Mouse (Mus musculus) hindbrain, postnatal 0 days (tissue): ENCODE results near the gene Ogdh. TPM values are rescaled to one million over a fixed set of nuclear protein-coding genes. Genes with fewer than 3 reads are reported as not detected.

ENCODE experiments used
- ATAC-seq: fragments of 200-750 bp; cut with Nextera tagmentation; 2 replicates; pipeline ENCODE4 v1.8.0; 2017; ENCODE audit warnings: mild to moderate bottlenecking, moderate TSS enrichment, moderate library complexity
- DNase-seq: peaks from one replicate; pipeline ENCODE4 v3.0.0-alpha.2; 2015; ENCODE audit warnings: low spot score
- H3K27ac ChIP-seq: fragments of 300-500 bp; sonication (generic); 2 replicates; pipeline ENCODE4 v1.5.1; 2014; ENCODE audit warnings: mild to moderate bottlenecking
- H3K27me3 ChIP-seq: fragments of 300-500 bp; sonication (generic); 2 replicates; pipeline ENCODE4 v1.6.1; 2014; ENCODE audit warnings: low read length, mixed read lengths; ENCODE audit not compliant: insufficient read depth
- H3K36me3 ChIP-seq: fragments of 300-500 bp; sonication (generic); 2 replicates; pipeline ENCODE4 v1.6.1; 2014; ENCODE audit warnings: low read length, mixed read lengths; ENCODE audit not compliant: insufficient read depth
- H3K4me1 ChIP-seq: fragments of 300-500 bp; sonication (generic); 2 replicates; pipeline ENCODE4 v1.6.1; 2014; ENCODE audit warnings: antibody characterized with exemption, low read length, mixed read lengths; ENCODE audit not compliant: insufficient read depth
- H3K4me2 ChIP-seq: fragments of 300-500 bp; sonication (generic); 2 replicates; pipeline ENCODE4 v1.6.1; 2014; ENCODE audit warnings: low read depth, mild to moderate bottlenecking, low read length, moderate library complexity, mixed read lengths
- H3K4me3 ChIP-seq: fragments of 300-500 bp; sonication (generic); 2 replicates; pipeline ENCODE4 v1.5.1; 2014; ENCODE audit warnings: low read length
- H3K9ac ChIP-seq: fragments of 300-500 bp; sonication (generic); replicated peaks from 2 replicates; pipeline ENCODE4 v1.6.1; 2014; ENCODE audit warnings: mild to moderate bottlenecking, low read length, moderate library complexity, mixed read lengths
- H3K9me3 ChIP-seq: fragments of 300-500 bp; sonication (generic); 2 replicates; pipeline ENCODE4 v1.6.1; 2016; ENCODE audit warnings: low read length, mixed read lengths
- CTCF ChIP-seq: IDR thresholded peaks from 2 replicates; pipeline ENCODE4 v1.5.1; 2016; ENCODE audit warnings: antibody characterized with exemption, control low read depth, low read depth
- WGBS: fragments of 180-500 bp; shearing (Covaris S2); extraction: QIAGEN DNeasy Blood & Tissue Kit; methylation state at CpG from one replicate; pipeline ENCODE4 v1.1.7; 2014; 5-methylcytosine and 5-hydroxymethylcytosine counted together
- polyA plus RNA-seq: library from polyadenylated mRNA; unstranded; fragments of >200 nt; fragmentation: Nextera tagmentation; extraction: Ambion mirVana; gene quantifications from 2 replicates; pipeline ENCODE4 v1.2.1, GENCODE M21; 2015
- total RNA-seq: library from RNA; depleted of rRNA; stranded (reverse); fragments of >200 nt; gene quantifications from 2 replicates; pipeline ENCODE4 v1.2.3, GENCODE M21; 2014

Ogdh gene
- total and polyA plus RNA-seq, 2 experiments from 2014 or later: 139 to 151 TPM

GRCm38 (mm10) chr11:6372784-6373183 is 81.4 kb downstream of the Ogdh start:
- ATAC-seq (no peak), DNase-seq (no peak)
- no peak for TF ChIP-seq CTCF
- no peak overlapping the region for H3K4me3 ChIP-seq
- no peak overlapping the region for H3K9ac ChIP-seq
- H3K4me1 ChIP-seq: no peaks in the 10 kb centered on the region
- no peak overlapping the region for H3K4me2 ChIP-seq
- no peaks in the 10 kb centered on the region for H3K36me3 ChIP-seq
- no peaks in the 10 kb centered on the region for H3K27me3 ChIP-seq
- no peaks in the 10 kb centered on the region for H3K9me3 ChIP-seq
- H3K27ac ChIP-seq: no peak overlapping the region
- WGBS: 86% methylated on average over 9 of the region's 9 CpGs

- WGBS: 89% methylated on average over 6 of the region's 6 CpGs
- H3K9me3 ChIP-seq: no peaks in the 10 kb centered on the region
- no peak for TF ChIP-seq CTCF
- no peak overlapping the region for H3K9ac ChIP-seq
- no peak for DNase-seq
- H3K4me2 ChIP-seq: no peak overlapping the region
- H3K4me1 ChIP-seq: no peaks in the 10 kb centered on the region
- no peak overlapping the region for H3K27ac ChIP-seq
- ATAC-seq: no peak
- H3K4me3 ChIP-seq: no peak overlapping the region
- no peaks in the 10 kb centered on the region for H3K36me3 ChIP-seq
- H3K27me3 ChIP-seq: no peaks in the 10 kb centered on the region
Measured at GRCm38 (mm10) chr11:6380916-6381315, 89.5 kb downstream of the Ogdh start.

- H3K4me1 ChIP-seq: peaks cover 19% of the 10 kb centered on the region; the same call in 1 of the 2 replicates
- H3K9ac ChIP-seq: no peak overlapping the region
- peak overlapping the region; percentile 71 for H3K4me3 ChIP-seq
- no peak for DNase-seq
- peak overlapping the region; percentile 84 for H3K4me2 ChIP-seq
- no peak for ATAC-seq
- no peak for TF ChIP-seq CTCF
- no peaks in the 10 kb centered on the region for H3K9me3 ChIP-seq
- no peaks in the 10 kb centered on the region for H3K27me3 ChIP-seq
- 91% methylated on average over 6 of the region's 6 CpGs for WGBS
- no peaks in the 10 kb centered on the region for H3K36me3 ChIP-seq
- peak overlapping the region; percentile 93 for H3K27ac ChIP-seq
Measured at GRCm38 (mm10) chr11:6388126-6388725, 96.8 kb downstream of the Ogdh start.

- no peaks in the 10 kb centered on the region for H3K36me3 ChIP-seq
- H3K4me3 ChIP-seq: peak within 1 kb of the TSS; percentile 71
- H3K27ac ChIP-seq: peak within 1 kb of the TSS; percentile 93
- TF ChIP-seq CTCF: no peak
- 6% methylated on average over 49 of the region's 60 CpGs for WGBS
- H3K9me3 ChIP-seq: no peaks in the 10 kb centered on the region
- peak within 1 kb of the TSS; percentile 84 for H3K4me2 ChIP-seq
- peaks cover 19% of the 10 kb centered on the region; the same call in 1 of the 2 replicates for H3K4me1 ChIP-seq
- H3K9ac ChIP-seq: peak within 1 kb of the TSS; percentile 86
- no peaks in the 10 kb centered on the region for H3K27me3 ChIP-seq
- ATAC-seq (peak; percentile 98), DNase-seq (peak; percentile 96)
Measured at GRCm38 (mm10) chr11:6388726-6389413, 97.4 kb downstream of the Ogdh start, which contains the start of gene Zmiz2. Gene Zmiz2 (plus strand): TSS chr11:6389074.

GRCm38 (mm10) chr11:6389483-6389921 is 98.1 kb downstream of the Ogdh start:
- DNase-seq (no peak), ATAC-seq (no peak; the same call in 1 of the 2 replicates)
- Histone ChIP-seq H3K36me3 (no peaks in the 10 kb centered on the region), H3K27ac (peak overlapping the region; percentile 93), H3K4me3 (peak overlapping the region; percentile 71), H3K4me1 (peaks cover 19% of the 10 kb centered on the region; the same call in 1 of the 2 replicates), H3K9me3 (no peaks in the 10 kb centered on the region), H3K27me3 (no peaks in the 10 kb centered on the region), H3K4me2 (peak overlapping the region; percentile 84), H3K9ac (peak overlapping the region; percentile 86)
- WGBS: 0% methylated on average over 19 of the region's 43 CpGs
- TF ChIP-seq CTCF: no peak

- no peak for ATAC-seq
- H3K4me2 ChIP-seq: peak overlapping the region; percentile 84
- 77% methylated on average over 8 of the region's 8 CpGs for WGBS
Measured at GRCm38 (mm10) chr11:6390376-6391053, 99.1 kb downstream of the Ogdh start.

More at GRCm38 (mm10) chr11:6390376-6391053, 99.1 kb downstream of the Ogdh start:
- Histone ChIP-seq H3K27ac (0 out of 2 replicates have a peak overlapping the region, but pooled peaks have one; percentile 93), H3K36me3 (no peaks in the 10 kb centered on the region), H3K9me3 (no peaks in the 10 kb centered on the region), H3K4me3 (peak overlapping the region; percentile 71), H3K4me1 (peaks cover 19% of the 10 kb centered on the region; the same call in 1 of the 2 replicates), H3K27me3 (no peaks in the 10 kb centered on the region), H3K9ac (peak overlapping the region; percentile 86)
- DNase-seq: no peak
- no peak for TF ChIP-seq CTCF
